Mouse (Mus musculus) colon, adult 2 months (tissue): ENCODE data around the gene Fgfr2. TPM values are rescaled to one million over a fixed set of nuclear protein-coding genes. Genes with fewer than 3 reads are reported as not detected.

Experiments used
- polyA plus RNA-seq: library from polyadenylated mRNA; depleted of rRNA; stranded (reverse); fragments of >200 nt; gene quantifications from 2 replicates; pipeline ENCODE4 v1.2.3, GENCODE M21; 2012; rRNA removed

Fgfr2 gene
- polyA plus RNA-seq, 1 experiment: 26.5 TPM

Other genes starting within 250 kb of the Fgfr2 start
- gene Zranb1, start 192.2 kb downstream of the Fgfr2 start, polyA plus RNA-seq: 3.4 TPM in 2 replicates
- 58.4 and 62.8 TPM in 2 replicates for gene Ctbp2, start 1.0 kb upstream of the Fgfr2 start, polyA plus RNA-seq